Mouse (Mus musculus) adrenal gland, postnatal 4 days (tissue): ENCODE results near the gene Maats1. TPM values are rescaled to one million over a fixed set of nuclear protein-coding genes. Genes with fewer than 3 reads are reported as not detected.
"Not testable (repeated sequence)": the region's sequence is repeated elsewhere in the genome, so short reads cannot be mapped to it uniquely, and the experiment has no call there.

Experiments
- DNase-seq, 2 experiments: peaks; one replicate each; pipeline ENCODE4 v3.0.0; 2021 to 2022; ENCODE audit warnings: low spot score in 2 of 2, mixed read lengths in 2 of 2
- total RNA-seq, 2 experiments: library from RNA; stranded (reverse); gene quantifications; 2 replicates each; pipeline ENCODE4 v1.2.3; 2021

The Maats1 gene
- total RNA-seq, 2 experiments from 2014 or later = 0.56 to 1.1 TPM

DNA sequence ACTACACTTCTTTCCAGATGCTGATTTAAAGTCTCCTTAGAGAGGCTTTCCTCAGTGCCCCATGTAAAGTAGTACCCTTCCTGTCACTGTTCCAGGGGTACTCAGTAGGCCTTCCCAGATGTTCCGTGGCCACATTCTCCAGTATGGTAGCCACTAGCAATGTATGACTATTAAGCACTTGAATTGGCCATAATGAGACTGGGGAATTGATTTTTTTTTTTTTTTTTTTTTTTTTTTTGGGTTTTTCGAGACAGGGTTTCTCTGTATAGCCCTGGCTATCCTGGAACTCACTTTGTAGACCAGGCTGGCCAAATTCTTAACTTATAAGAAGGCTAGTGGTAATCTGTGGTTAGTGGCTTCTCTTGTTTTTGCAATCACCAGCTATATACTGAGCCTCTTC lies 7.9 kb upstream of the Maats1 start:
- no peak for DNase-seq

DNA sequence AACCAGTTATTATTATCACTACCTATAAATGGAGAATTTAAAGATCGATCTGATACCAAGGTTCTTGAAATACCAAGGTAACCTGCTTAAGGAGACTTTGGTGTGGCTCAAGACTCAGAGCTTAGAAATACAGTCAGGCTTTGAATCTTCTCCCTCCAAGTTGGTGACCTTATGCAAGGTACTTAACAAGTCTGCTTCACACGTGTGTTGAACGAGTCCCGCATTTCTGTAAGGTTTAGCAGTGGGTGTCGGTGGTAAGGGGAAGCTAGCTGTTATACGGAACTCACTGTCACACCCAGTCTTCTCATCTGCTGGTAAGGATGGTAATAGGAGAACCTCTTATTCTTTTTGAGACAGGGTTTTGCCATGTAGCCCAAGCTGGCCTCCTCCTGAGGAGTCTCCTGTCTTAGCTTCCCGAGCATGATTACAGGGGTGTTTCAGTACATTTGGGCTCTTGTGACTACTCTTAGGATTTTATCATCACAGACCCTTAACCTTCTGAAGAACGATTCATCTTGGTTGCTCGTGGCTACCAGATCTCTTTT lies 6.3 kb upstream of the Maats1 start:
- DNase-seq = no peak

DNA sequence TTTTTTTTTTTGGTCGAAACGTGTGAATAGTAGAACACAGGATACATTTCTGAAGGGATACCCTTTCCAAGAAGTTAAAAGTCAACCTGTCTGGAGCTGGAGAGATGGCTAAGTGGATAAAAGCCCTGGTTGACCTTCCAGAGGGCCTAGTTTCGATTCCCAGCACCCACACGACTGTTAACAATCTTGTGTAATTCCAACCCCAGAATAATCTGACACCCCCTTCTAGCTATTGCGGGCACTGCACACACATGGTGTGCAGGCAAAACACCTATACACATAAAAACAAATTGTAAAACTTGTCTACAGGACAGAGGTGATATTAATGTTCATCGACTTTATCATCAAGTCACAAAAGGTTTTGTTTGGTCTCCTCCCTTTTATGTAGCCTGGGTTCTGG lies 5.6 kb upstream of the Maats1 start:
- DNase-seq = no peak

DNA sequence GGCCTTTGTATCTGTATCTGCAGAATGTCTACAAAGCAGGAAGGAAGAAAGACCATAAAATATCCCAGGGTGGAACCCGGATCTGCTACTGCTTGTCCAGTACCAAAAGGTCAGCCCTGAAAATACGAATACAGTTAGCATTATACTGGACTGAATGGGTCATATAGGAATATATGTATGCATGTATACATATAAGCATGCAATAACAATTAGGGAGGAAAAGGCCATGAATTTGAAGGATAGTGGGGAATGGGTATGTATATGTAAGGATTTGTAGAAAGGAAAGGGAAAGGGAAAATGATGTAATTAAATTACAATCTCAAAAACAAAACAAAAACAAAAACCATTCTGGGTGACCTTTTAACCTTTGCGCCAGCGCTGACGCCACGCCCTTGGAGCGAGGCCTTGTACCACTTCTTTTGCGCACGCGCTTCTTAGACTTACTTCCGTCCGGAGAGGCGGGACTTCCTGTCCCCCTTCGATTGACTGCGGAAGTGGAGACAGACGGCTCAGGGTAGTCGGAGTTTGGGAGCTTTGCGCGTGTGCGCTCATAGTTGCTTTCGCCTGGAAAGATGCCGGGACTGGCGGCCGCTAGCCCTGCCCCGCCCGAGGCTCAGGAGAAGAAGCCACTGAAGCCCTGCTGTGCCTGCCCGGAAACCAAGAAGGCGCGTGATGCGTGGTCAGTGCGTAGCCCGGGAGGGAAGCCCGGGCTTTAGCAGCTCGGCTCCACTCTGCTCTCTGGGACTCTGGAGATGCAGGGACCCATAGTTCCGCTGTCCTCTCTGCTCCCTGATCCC lies 4.8 kb upstream of the Maats1 start, which contains the start of the genes Cox17 and Gm21987:
Gene Cox17, plus strand, starts transcription at position 463 of the 797 bp plus-strand sequence.
Gene Gm21987, plus strand, starts transcription at position 512 of the 797 bp plus-strand sequence.
- peak; percentile 72 to 80 for DNase-seq

DNA sequence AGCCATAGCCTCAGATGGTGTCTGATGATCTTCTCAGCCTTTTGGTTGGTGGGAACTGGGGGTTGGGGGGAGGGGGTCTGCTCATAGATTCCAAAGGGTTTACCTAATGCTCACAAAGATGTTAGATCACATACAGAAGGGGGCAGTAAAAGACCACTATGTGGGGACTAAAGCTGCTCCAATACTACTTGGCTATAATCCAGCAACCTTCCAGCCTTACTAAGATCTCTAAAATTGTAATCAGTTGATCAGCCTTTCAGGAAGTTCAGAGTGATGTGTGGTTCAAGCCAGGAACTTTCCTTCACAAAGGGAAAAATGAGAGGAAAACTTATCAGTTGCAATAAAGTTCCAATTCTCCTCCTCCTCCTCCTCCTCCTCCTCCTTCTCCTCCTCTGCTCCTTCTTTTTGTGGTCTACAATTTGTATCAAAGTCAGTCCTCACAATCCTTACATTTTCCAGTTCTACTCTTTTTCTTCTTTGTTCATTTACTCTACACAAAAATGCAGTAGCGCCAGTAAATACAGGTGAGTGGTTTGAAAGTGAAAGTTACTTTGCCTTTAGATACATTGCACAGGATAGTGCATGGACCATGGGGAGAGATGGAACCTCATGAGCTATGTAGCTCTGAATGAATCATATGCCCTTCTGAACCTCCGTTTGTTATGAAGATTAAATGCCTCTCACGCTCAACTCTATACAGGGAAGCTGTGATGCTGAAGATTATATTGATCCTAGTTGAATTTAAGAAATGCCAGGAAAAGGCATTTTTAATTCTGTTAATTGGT lies 3.2 kb upstream of the Maats1 start:
- no peak for DNase-seq

DNA sequence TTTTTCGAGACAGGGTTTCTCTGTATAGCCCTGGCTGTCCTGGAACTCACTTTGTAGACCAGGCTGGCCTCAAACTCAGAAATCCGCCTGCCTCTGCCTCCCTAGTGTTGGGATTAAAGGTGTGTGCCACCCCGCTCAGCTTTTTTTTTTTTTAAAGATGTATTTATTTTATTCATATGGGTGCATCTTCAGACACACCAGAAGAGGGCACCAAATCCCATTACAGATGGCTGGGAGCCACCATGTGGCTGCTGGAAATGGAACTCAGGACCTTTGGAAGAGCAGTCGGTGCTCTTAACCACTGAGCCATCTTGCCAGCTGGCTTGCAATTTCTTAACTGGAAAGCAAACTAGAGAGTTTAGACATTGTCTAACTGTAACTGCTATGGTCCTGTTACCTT lies 3.9 kb downstream of the Maats1 start:
- not testable (repeated sequence) for DNase-seq

DNA sequence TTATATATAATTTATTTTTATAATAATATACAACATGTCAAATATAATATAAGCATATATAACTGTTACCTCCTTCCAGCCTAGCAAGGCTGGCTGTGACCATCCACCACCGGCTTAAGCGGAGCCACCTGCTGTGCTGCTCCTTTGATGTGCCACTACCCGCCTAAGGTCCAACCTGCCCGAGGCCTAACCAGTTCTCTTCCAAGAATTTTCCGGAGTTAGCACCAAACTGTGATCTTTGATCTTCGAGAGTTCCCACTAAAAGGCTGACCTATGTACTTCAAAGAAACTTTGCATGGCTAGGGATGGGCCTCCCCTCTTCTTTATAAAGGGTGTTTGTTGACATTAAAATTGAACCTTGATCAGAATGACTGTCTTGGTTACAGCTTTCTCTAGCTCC lies 7.5 kb downstream of the Maats1 start:
- no peak for DNase-seq

DNA sequence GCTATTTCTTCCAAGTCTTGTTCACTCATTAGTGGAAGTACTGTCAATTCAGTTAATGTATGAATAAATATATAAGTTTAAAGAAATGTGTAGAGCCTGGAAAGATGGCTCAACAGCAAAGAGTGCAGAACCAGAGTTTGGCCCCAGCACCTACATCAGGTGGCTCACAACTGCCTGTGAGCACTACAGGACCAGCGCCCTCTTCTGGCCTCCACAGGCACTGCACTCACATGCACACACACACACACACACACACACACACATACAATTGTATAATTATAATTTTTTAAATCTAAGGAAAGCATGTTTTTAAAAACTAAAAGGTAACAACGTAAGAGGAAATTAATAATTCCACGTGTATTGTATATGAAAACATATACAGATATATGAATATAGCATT lies 12.6 kb downstream of the Maats1 start:
- no peak for DNase-seq

DNA sequence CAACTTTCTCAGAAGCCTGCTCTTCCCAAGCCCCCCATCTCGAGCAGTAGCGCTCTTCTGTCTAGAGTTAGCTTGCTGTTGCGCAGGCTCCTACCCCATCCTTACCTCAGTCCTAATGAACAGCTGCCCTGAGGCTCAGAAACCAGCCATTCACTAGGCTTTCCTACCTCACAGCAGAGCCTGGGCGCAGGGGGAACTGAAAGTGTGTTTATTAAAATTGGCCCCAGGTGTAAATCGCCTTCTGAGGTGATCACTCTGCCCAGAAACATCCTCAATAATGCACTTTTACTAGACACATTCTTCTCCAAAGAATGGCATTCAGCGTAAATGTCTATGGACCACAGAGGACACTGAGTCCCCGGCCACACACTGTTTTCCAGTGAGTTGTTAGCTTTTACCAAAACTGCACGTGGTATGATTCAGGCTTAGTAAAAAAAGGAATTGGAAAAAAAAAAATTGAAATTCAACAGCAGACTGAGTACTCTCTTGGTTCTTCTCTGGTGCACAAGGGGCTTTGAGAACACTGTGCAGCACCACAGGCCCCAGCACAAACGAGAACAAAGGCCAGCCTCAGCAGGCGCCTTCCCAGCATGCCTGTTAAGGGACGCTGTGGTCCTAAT lies 15.1 kb downstream of the Maats1 start:
- DNase-seq = no peak

DNA sequence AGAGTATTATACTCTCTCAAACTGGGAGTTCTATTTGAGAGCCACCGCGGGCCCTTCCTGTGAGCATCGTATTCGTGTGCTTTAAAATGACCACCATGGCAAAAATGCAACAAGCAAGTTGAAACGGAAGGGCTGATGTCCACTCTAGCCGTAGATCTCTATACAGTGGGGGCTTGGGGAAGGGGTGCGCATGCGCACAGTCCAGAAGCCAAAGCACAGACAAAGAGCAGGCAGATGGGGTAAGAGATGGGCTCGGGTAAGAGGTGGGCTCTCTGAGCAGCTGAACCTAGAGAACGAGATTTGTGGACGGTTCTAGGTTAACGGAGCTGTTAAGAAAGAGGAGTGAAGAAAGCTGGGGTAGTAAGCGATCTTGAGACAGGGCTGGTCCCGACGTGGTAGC lies 17.6 kb downstream of the Maats1 start:
- DNase-seq = no peak

DNA sequence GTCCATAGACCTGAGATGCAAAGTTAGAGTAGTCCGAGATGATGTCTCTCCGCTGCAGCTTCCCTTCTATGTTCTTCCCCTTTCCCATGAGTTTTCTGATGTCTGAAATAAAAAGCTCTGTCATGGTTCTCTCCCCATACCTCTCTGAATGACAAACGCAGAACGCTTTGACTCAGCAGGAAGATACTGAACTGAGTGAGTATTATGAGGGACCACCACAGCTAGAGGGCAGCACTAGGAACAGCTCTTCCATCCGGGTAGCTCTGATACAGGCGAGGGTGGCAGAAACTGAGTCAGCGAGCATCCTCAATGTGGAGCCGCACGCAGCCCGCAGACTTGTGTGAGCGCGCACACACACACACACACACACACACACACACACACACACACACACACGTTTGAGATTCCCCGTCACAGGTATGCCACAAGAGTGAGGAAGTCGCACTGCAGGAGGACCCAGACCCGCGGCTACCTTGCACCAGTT lies 20.4 kb downstream of the Maats1 start:
- no peak for DNase-seq

DNA sequence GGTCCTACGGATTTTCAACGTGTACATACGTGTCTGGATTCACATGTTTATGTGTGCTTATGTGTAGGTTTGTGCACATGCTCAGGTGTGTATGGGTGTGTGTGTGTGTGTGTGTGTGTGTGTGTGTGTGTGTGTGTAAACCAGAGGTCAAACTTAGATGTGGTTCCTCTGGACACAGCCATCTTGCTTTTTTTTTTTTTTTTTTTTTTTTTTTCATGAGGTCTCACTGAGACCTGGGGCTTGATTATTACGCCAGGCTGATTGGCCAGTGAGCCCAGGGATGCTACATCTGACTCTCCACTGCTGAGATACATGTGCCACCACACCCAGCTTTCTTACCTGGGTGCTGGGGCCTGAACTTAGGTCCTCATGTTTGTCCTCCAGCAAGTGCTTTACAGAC lies 22.9 kb downstream of the Maats1 start:
- no peak for DNase-seq

DNA sequence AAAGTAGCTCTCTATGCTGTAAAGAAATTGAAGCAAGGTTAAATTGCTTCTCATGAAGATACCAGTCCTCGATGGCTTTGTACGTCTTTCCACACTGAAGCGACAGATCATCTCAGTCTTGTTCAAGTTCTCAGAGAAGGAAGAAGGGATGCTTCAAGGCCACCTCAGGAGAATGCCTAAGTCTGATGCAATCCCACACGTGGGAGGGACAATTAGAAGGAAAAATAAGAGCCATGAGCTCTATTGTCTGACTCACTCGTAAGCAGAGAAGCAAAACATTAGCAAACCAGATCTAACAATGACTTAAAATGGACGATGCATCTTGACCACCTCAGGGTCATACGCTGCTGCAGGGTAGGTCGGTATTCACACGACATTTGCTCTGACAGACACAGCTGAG lies 23.5 kb downstream of the Maats1 start:
- DNase-seq = no peak

DNA sequence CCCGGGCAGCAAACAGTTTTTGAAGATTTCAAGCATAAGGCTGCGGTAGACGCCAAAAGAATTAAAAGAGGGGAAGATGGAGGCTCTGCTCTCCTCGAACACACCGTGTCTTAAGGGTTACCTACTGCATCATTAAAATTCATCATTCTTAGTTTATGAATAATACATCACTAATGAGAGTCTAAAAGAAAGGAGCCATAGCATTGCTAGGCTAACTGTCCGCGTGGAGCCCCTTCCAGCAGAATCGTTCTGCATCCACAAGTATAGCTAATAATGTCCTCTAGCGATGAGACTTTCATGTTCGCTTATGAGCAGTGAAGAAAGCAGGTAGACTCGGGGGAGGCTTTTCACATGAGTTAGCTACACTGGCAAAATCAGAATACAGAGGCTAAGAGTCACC lies 33.7 kb downstream of the Maats1 start:
- DNase-seq = no peak

DNA sequence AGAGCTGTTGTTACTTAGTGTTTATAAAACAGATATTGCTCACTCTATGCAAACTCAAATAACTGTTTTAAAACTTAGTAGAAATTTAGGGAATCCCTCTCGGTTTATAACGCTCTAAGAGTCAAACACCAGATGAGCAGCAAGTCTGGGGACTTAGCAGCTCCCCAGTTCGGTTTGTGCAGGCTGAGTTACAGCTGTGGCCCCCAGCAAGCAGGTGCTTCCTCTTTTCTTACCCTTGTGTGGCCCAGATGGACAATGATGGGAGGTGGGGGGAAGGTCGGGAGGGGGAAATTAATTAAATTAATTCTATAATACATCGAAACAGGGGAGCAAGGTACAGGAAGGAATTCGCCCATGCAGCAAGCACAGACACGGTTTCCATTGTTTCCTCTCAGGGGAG lies 34.3 kb downstream of the Maats1 start:
- DNase-seq = no peak

DNA sequence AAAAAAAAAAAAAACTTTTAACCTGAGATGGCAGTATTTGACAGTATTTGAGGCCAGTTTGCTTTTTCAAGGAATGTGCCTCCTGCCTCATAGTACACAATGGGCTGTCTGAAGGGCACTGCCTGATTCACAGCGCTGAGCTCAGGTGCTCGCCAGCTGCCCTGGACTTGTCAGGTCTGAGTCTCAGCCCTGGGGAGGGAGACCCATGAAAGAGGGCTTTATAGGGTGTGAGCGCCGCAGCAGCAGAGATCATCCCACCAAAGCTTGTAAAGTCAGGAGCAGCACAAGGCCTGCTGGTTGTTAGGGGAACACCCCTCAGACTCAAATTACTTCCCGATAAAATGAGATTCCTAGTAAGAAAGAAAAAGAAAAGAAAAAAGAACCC lies 34.7 kb downstream of the Maats1 start:
- DNase-seq = no peak

DNA sequence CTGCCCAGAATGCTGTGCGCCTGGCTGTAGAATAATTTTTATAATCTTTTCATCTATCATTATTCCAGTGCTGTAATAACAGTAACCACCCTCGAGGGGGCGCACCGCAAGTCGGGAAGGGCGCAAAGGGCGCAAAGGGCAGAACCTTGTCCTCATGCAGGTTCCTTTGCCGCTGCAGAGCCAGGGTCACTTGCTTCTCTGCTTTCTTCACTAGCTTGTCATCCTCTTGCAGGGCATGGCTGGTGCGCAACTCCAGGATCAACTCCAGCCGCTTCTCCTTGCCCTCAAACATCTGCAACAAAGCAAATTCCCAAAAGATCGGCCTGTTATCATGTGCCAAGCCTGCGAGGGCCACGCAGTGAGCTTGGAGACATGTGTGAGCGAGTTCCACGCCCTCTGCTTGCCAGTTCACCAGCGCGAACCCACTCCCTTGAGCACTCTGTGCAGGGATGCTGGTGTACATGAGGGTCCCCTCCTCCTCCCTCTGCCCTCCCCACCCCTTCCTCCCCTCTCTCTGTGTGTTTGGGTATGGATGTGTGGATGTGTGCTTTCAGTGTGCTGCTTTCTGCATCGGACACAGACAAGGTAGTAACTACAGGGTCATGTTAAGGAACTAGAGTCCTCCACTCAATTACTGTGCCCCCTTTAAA lies 35.2 kb downstream of the Maats1 start:
- no peak for DNase-seq

DNA sequence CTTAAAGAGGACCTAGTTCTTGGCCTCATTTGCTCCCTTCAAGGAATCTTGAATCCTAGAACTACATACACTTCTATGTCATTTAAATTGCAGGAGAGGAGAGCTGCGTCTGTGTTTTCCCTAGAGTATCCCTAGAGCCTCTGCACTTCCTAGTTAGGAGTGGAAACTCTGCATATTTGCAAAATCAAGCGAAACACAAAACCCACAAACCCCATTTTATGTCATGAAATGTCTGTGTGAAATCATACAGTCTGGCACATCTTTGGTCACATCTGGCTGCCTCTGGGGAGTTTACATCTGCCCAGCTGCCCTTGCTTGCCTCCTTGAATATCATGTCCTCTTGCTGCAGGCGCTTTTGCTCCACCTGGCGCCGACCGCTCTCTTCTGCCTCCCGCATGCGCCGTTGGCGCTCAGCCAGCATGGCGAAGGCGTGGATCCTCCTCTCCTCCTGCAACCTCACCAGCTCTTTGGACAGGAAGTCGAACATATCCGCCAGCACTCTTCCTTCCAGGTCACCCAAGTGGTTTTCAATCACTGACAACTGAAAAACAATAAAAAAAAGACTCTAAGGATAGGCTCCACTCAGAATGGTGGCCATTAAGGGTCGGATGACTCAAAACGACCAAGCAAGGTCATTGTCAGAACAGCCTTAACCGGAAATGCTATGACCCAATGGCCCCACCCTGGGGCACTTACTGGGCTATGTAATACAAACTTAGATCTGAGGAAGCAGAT lies 37.3 kb downstream of the Maats1 start:
- peak in 1 of 2 experiments; percentile 22 for DNase-seq

DNA sequence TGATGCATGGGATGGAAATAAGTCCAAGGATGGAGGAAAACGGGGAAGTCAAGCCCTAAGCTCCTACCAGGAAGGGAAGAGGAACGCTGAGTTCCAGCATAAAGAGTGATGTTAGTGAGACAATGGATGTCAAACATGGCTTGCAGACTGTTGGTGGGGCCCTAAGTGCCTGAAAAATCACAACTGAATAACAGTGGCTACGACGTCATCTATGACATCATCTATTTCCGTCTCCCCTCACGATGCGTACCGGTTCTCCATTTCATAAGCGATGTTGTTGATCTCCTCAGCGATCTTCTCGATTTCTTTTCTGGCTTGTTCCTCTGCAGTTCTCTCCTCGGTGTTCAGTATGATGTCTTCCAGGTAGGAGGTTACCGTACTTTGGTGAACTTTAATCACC lies 39.6 kb downstream of the Maats1 start:
- DNase-seq = no peak

DNA sequence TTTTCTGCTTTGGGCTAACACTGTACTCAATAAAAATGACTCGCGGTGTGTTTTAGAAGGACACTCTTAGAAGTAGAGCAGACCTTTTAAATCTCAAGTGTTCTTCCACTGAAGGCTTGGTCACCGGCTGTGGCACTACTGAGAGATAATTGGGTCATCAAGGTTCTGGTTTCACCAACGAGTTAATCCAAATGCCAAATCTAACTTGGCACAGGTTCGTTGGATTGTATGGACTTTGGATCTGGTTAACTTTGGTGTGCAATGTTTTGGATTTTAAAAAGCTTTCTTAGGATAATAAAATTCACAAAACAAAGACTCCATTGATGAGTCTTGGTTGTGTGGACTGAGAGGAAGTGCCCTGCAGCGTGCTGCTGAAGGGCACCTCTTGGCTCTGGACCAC lies 43.5 kb downstream of the Maats1 start:
- no peak for DNase-seq
